Mouse (Mus musculus): ENCODE measurements around the gene Ift88. TPM values are rescaled to one million over a fixed set of nuclear protein-coding genes. Genes with fewer than 3 reads are reported as not detected.
A peak's percentile ranks its signal among the peaks of the same experiment; 100 is the strongest.

Gene Ift88
- polyA plus RNA-seq (2016; fragmentation: Nextera tagmentation; extraction: Ambion mirVana), result 2.4 and 2.6 TPM in 2 replicates

DNA sequence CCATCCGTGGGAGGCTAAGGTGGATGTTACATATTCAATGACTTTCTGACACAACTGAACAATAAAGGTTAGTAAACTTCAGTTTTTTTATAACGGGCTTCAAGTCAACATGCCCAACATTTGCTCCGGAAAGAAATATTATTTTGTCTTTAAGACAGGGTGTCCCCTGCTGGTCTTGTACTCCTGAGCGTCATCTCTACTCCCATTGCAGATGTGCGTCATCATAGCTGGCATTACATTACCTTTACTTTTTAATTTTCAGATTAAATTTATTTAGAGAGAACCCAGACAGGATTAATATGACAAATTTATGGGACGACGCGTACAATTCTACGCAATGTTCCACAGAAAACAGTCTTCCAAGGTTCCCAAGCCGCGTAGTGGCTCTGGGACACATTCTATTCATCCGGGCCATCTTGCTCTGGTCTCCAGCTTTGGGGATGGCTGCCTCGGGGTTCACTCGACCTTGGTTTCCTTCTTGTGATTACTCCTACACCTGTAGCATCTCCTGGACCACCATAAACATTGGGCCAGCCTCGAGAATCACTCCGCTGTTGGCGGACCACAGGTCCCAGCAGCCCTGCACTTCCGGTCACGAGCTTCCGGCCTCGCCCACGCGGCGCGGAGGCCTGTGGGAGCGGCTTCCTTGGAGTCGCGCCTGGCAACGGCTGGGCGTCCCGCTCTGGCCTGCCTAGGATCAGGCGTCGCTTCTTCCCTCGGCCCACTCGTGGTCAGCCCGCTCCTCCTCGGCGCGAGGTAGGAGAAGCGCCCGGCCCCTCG is at the start of gene Ift88:
Gene Ift88, plus strand, starts transcription at position 631 of the 780 bp plus-strand sequence.
- peak within 1 kb of the TSS; percentile 72 for H3K9ac ChIP-seq

DNA sequence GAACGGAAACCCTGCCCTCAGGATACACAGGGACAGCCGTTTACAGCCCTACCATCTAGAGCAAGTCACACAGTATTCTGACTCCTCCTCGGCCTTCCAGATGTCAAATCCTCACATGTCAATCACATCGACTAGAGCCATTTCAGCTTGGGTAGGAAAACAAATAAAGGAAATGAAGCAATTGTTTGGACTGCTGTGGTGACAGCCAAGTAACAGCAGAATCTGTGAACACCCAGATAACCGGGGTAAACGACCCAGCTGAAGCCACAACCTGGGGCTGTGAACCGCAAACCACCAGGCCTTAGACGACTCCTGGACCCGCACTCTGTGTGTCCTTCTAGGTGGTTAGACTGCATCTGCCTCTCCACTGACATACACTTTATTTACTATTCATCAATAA is 48.7 kb upstream of the Ift88 start:
- H3K27ac ChIP-seq, result no peak overlapping the region
- no peaks in the 10 kb centered on the region for H3K9me3 ChIP-seq (replicated peaks)
- ATAC-seq, result no peak
- no peak overlapping the region for H3K4me2 ChIP-seq
- no peak overlapping the region for H3K4me3 ChIP-seq
- H3K9ac ChIP-seq, result no peak overlapping the region
- H3K4me1 ChIP-seq, result no peaks in the 10 kb centered on the region
- 36% methylated on average over 9 of the region's 9 CpGs for WGBS (ENCODE audit: insufficient replicate concordance)
- H3K36me3 ChIP-seq, result no peaks in the 10 kb centered on the region
- H3K27me3 ChIP-seq (replicated peaks), result no peaks in the 10 kb centered on the region

More for the DNA sequence above, at the start of gene Ift88:
- ATAC-seq, result peak; percentile 98
- H3K36me3 ChIP-seq, result no peaks in the 10 kb centered on the region
- H3K27ac ChIP-seq, result no peak within 1 kb of the TSS
- peak within 1 kb of the TSS; percentile 87 for H3K4me2 ChIP-seq
- WGBS (ENCODE audit: insufficient replicate concordance), result 4% methylated on average over 40 of the region's 42 CpGs
- H3K27me3 ChIP-seq (replicated peaks), result no peaks in the 10 kb centered on the region; the same call in 1 of the 2 replicates
- H3K9me3 ChIP-seq (replicated peaks), result no peaks in the 10 kb centered on the region
- H3K4me1 ChIP-seq, result peaks cover 7% of the 10 kb centered on the region; the same call in 1 of the 2 replicates
- H3K4me3 ChIP-seq, result peak within 1 kb of the TSS; percentile 69

DNA sequence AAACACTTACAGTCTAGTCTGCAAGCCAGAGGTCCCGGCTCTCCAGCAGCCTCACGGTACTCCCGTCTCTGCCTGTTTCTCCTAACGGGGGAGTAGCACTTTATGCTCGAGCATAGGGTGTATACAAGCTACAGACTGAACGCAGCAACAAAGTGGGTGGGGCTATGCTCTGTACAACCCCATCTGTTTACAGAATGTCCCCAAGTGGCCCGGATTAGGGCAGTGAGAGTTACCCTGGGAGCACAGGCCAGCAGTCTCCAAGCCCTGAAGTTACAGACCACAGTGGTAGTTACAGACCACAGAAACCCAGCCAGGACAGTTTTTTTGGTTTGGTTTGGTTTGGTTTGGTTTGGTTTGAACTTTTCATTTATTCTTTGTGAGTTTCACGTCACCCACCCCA is 47.8 kb upstream of the Ift88 start:
- no peaks in the 10 kb centered on the region for H3K9me3 ChIP-seq (replicated peaks)
- no peak overlapping the region for H3K4me3 ChIP-seq
- H3K4me1 ChIP-seq, result no peaks in the 10 kb centered on the region
- H3K4me2 ChIP-seq, result no peak overlapping the region
- 69% methylated on average over 8 of the region's 8 CpGs for WGBS (ENCODE audit: insufficient replicate concordance)
- H3K27ac ChIP-seq, result no peak overlapping the region
- ATAC-seq, result no peak
- no peaks in the 10 kb centered on the region for H3K36me3 ChIP-seq
- no peak overlapping the region for H3K9ac ChIP-seq
- no peaks in the 10 kb centered on the region for H3K27me3 ChIP-seq (replicated peaks)

DNA sequence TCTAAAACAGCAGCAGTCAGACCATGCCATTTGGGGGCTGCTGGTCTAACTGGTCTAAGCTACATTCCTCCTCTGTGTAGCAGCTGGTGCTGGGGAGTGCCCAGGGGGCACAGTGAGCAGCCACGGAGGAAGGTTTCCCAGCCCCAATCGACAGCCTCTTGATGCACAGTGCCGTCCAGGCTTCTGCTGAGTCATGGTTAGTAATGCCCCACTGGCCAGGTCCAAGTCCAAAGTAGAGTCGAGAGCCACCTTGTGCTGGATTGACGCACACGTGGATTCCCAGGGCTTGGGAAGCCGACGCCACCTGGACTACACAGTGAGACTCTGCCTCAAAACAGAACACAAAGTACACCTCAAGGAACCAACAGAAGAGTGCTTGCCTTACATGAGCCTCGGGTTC is 46.9 kb upstream of the Ift88 start:
- Histone ChIP-seq H3K9ac (no peak overlapping the region), H3K4me3 (no peak overlapping the region), H3K4me2 (no peak overlapping the region), H3K9me3 (replicated peaks) (no peaks in the 10 kb centered on the region), H3K27ac (no peak overlapping the region), H3K36me3 (no peaks in the 10 kb centered on the region), H3K4me1 (no peaks in the 10 kb centered on the region), H3K27me3 (replicated peaks) (no peaks in the 10 kb centered on the region)
- no peak for ATAC-seq
- WGBS (ENCODE audit: insufficient replicate concordance), result 69% methylated on average over 9 of the region's 9 CpGs

DNA sequence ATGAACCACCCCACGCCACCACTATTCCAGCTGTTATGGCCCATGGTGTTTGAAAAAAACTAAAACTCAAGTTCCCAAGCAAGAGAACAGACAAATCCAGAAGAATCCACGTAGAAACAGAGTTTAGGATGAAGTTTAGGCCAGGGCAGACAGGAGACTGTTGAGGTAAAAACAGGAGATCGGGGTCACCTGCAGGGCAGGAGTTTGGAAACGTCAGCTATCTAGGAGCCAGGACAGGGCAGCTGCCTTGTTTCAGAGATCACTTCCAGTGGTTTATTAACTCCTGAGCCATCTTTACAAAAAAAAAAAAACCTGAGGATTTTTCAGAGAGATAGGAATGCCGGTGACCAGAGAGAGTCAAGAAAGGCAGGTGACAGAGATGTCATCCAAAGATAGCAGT is 46.3 kb upstream of the Ift88 start:
- Histone ChIP-seq H3K27me3 (replicated peaks) (no peaks in the 10 kb centered on the region), H3K9me3 (replicated peaks) (no peaks in the 10 kb centered on the region), H3K4me3 (no peak overlapping the region), H3K4me2 (no peak overlapping the region), H3K9ac (no peak overlapping the region), H3K36me3 (no peaks in the 10 kb centered on the region), H3K27ac (no peak overlapping the region), H3K4me1 (no peaks in the 10 kb centered on the region)
- WGBS (ENCODE audit: insufficient replicate concordance), result 72% methylated on average over 5 of the region's 5 CpGs
- no peak for ATAC-seq

DNA sequence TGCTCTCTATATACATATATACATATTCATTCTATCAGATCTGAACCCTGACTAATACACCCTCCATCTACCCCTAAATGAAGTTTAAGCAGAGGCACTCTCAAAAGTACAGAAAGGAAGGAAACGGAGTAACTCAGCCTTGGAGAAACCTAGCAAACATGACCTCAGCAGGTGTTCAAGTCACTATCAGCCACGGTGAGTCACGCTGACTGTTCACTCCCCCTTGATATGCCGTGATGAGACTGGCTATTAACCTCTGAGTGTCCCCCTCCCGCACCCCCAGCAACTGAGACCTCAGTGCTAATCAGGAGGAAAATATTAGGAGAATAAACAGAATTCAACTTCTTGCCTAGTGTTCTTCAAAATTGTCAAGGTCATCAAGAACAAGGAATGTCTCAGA is 38.2 kb upstream of the Ift88 start:
- no peaks in the 10 kb centered on the region for H3K9me3 ChIP-seq (replicated peaks)
- no peaks in the 10 kb centered on the region for H3K36me3 ChIP-seq
- WGBS (ENCODE audit: insufficient replicate concordance), result 67% methylated on average over 5 of the region's 5 CpGs
- H3K4me2 ChIP-seq, result no peak overlapping the region
- ATAC-seq, result no peak
- H3K4me1 ChIP-seq, result peaks cover 14% of the 10 kb centered on the region
- no peak overlapping the region for H3K4me3 ChIP-seq
- no peak overlapping the region for H3K9ac ChIP-seq
- no peaks in the 10 kb centered on the region for H3K27me3 ChIP-seq (replicated peaks)
- no peak overlapping the region for H3K27ac ChIP-seq

DNA sequence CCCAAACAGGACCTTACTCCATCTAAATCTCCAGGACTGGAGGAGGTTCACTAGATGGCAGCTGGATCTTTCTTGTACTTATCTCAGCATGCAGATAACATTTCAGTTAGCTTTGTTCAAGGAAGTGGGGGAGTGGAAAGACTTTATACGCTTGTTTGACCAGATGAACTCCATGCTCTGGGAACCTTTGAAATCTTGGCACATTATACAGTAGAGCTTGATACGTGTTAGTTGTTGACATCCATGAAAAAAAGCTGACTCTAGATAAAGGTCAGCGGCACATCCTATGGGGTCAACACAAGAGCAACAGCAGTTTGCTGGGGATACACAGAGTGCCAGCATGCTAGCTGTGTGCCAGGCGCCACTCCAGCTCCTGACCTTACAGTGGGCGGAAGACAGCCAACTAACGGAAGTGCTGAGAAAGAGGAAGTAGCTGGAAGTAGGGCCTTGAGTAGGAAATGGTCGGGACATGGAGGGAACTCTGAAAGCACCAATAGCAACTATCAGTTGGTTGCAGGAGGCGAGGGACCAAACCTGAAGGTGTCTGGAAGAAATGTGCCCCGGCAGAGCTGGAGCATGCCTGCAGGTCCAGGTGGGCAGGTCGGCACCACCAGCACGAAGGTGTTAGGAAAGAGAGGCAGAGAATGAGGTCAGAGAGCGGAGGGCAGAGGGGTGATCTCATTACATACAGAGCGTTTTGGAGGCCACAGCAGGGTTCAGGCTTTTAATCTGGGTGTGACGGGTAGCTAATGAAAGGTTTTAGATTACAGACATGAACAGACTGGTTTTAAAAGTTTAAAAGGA is 36.9 kb upstream of the Ift88 start:
- no peak overlapping the region for H3K9ac ChIP-seq
- no peaks in the 10 kb centered on the region for H3K36me3 ChIP-seq
- peaks cover 14% of the 10 kb centered on the region for H3K4me1 ChIP-seq
- H3K27ac ChIP-seq, result 0 out of 2 replicates have a peak overlapping the region, but pooled peaks have one; percentile 12
- 36% methylated on average over 14 of the region's 14 CpGs for WGBS (ENCODE audit: insufficient replicate concordance)
- peak; percentile 27; the same call in 1 of the 2 replicates for ATAC-seq
- H3K4me3 ChIP-seq, result no peak overlapping the region
- H3K9me3 ChIP-seq (replicated peaks), result no peaks in the 10 kb centered on the region
- no peaks in the 10 kb centered on the region for H3K27me3 ChIP-seq (replicated peaks)
- H3K4me2 ChIP-seq, result peak overlapping the region; percentile 29

DNA sequence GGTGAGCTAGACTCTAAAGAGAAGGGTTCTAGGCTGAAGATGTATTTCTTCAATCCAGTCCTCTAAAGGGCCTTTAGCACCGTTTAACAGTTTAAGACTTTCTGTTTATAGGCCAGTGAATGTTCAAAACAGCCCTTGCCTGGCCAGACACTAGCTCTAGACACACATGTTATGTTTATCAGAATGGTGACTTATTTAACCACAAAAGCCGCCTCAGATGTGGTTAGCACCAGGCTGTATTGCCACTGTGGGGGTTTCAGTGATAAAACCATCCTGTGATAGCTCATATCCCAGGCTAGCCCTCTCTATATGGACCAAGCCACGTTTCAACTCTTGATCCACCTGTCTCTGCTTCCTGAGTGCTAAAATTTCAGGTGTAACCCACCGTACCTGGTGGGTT is 32.2 kb upstream of the Ift88 start:
- no peaks in the 10 kb centered on the region for H3K27me3 ChIP-seq (replicated peaks)
- no peak for ATAC-seq
- H3K4me3 ChIP-seq, result no peak overlapping the region
- H3K4me1 ChIP-seq, result peaks cover 11% of the 10 kb centered on the region
- H3K27ac ChIP-seq, result no peak overlapping the region
- no peak overlapping the region for H3K9ac ChIP-seq
- no peak overlapping the region for H3K4me2 ChIP-seq
- 42% methylated on average over 4 of the region's 4 CpGs for WGBS (ENCODE audit: insufficient replicate concordance)
- no peaks in the 10 kb centered on the region for H3K9me3 ChIP-seq (replicated peaks)
- H3K36me3 ChIP-seq, result no peaks in the 10 kb centered on the region

DNA sequence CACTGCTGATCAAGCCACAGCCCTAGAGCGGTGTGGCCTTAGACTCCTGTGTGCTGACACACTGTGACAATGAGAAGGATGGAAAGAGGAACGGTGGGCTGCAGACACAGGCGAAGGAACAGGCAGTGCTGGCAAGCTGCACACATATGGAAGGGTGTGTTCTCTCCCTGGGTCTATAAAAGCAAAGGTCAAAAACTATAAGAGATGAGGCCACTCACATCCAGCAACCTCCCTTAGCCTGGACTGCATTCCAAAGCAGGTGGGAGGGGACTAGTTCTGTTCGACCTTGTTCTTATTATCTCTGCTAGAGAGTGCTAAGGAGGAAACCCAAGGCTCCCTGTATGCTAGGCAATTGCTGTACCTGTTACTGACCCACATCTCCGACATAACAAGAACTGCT is 31.6 kb upstream of the Ift88 start:
- Histone ChIP-seq H3K4me1 (peaks cover 5% of the 10 kb centered on the region), H3K36me3 (no peaks in the 10 kb centered on the region), H3K27me3 (replicated peaks) (0 out of 2 replicates have a peak, but pooled peaks cover 2% of the 10 kb centered on the region), H3K9me3 (replicated peaks) (no peaks in the 10 kb centered on the region), H3K9ac (no peak overlapping the region), H3K4me3 (no peak overlapping the region), H3K27ac (no peak overlapping the region), H3K4me2 (no peak overlapping the region)
- WGBS (ENCODE audit: insufficient replicate concordance), result 53% methylated on average over 5 of the region's 5 CpGs
- no peak for ATAC-seq

DNA sequence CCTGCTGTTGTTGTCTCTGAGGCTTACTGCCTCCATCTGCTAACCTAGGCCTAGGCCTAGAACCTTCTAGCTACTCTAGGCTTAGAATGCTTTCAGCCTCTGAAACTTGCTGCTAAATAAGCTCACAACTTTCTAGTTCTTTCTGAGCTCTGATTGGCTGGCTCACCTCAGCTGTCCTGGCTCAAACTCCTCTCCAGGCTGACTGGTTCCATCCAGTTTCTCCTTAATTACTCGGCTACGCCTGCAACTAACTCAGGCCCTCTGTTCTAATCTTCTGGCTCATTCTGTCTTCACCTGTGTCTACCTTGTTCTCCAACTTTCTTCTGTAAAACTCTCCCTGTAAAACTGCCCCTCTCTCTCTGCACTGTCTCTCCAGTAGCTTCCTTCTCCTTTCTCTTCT is 28.4 kb upstream of the Ift88 start:
- H3K27me3 ChIP-seq (replicated peaks), result 0 out of 2 replicates have a peak, but pooled peaks cover 3% of the 10 kb centered on the region
- H3K36me3 ChIP-seq, result no peaks in the 10 kb centered on the region
- H3K4me2 ChIP-seq, result no peak overlapping the region
- peaks cover 19% of the 10 kb centered on the region for H3K4me1 ChIP-seq
- WGBS (ENCODE audit: insufficient replicate concordance), result 77% methylated on average over 2 of the region's 2 CpGs
- no peak overlapping the region for H3K4me3 ChIP-seq
- H3K9ac ChIP-seq, result no peak overlapping the region
- H3K9me3 ChIP-seq (replicated peaks), result no peaks in the 10 kb centered on the region
- H3K27ac ChIP-seq, result no peak overlapping the region
- ATAC-seq, result no peak

DNA sequence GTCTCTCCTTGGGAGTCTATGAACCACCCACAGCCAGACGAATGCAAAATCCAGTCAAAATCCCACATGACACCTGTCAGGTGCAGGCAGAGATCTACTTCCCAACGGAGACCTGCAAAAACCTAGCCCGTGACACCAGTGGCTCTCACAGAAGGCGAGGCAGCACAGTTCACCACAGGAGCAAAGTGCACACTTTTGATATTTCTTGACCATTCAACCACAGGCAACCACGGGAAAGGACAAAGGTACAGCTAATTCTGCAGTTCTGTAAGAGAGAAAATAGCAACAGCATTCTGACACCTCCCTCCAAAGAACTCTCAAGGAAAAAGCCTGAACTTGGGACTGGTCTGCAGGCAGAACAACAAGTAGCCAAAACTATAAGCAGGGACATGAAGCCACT is 26.6 kb upstream of the Ift88 start:
- Histone ChIP-seq H3K36me3 (no peaks in the 10 kb centered on the region), H3K9me3 (replicated peaks) (no peaks in the 10 kb centered on the region), H3K9ac (no peak overlapping the region), H3K27me3 (replicated peaks) (0 out of 2 replicates have a peak, but pooled peaks cover 3% of the 10 kb centered on the region), H3K4me1 (peaks cover 19% of the 10 kb centered on the region), H3K4me3 (no peak overlapping the region), H3K4me2 (no peak overlapping the region), H3K27ac (no peak overlapping the region)
- no peak for ATAC-seq
- WGBS (ENCODE audit: insufficient replicate concordance), result 68% methylated on average over 5 of the region's 5 CpGs

All from liver, embryonic 12.5 days (tissue).